Mouse (Mus musculus) MEL (cell line): ENCODE measurements around the gene 2510009E07Rik. TPM values are rescaled to one million over a fixed set of nuclear protein-coding genes. Genes with fewer than 3 reads are reported as not detected.

Source experiments
- DNase-seq: peaks from one replicate; pipeline ENCODE4 v3.0.0; 2011; ENCODE audit warnings: low read depth, low spot score
- H3K27ac ChIP-seq: 2 replicates; pipeline ENCODE4 v1.5.1; 2012; ENCODE audit warnings: low read depth, mild to moderate bottlenecking, control low read depth, low read length, moderate library complexity; ENCODE audit not compliant: control insufficient read depth
- H3K27me3 ChIP-seq, 2 experiments: fragments of 150-350 bp in 1 of 2; sonication (generic) in 1 of 2; 2 replicates each; pipeline ENCODE4 v1.6.1; 2012; ENCODE audit warnings: low read length in 2 of 2, mild to moderate bottlenecking in 2 of 2, improper control_type of control experiment in 1 of 2, moderate library complexity in 1 of 2; ENCODE audit not compliant: insufficient read depth in 2 of 2, control insufficient read depth in 1 of 2
- H3K36me3 ChIP-seq, 2 experiments: 2 replicates each; pipeline ENCODE4 v1.6.1; 2012 to 2014; ENCODE audit warnings: low read length in 2 of 2, improper control_type of control experiment in 1 of 2, inconsistent platforms in 1 of 2, mild to moderate bottlenecking in 1 of 2; ENCODE audit not compliant: insufficient read depth in 2 of 2, control insufficient read depth in 1 of 2
- H3K4me1 ChIP-seq, 2 experiments: fragments of 150-350 bp in 1 of 2; sonication (generic) in 1 of 2; 2 replicates each; pipeline ENCODE4 v1.6.1; 2012; ENCODE audit warnings: low read length in 2 of 2, improper control_type of control experiment in 1 of 2, mild to moderate bottlenecking in 1 of 2; ENCODE audit not compliant: insufficient read depth in 2 of 2, control insufficient read depth in 1 of 2
- H3K4me3 ChIP-seq, 2 experiments: fragments of 150-350 bp in 1 of 2; sonication (generic) in 1 of 2; 2 replicates each; pipeline ENCODE4 v1.5.1; 2012; ENCODE audit warnings: low read depth in 2 of 2, low read length in 2 of 2, mild to moderate bottlenecking in 2 of 2, moderate library complexity in 2 of 2, control low read depth in 1 of 2, improper control_type of control experiment in 1 of 2; ENCODE audit not compliant: control insufficient read depth in 1 of 2, insufficient read depth in 1 of 2
- H3K79me2 ChIP-seq: 2 replicates; pipeline ENCODE4 v1.6.1; 2012; ENCODE audit warnings: mild to moderate bottlenecking, low read length, moderate library complexity; ENCODE audit not compliant: control insufficient read depth, poor library complexity, insufficient read depth
- H3K9ac ChIP-seq: 2 replicates; pipeline ENCODE4 v1.6.1; 2012; ENCODE audit warnings: low read depth, mild to moderate bottlenecking, control low read depth, low read length, moderate library complexity; ENCODE audit not compliant: control insufficient read depth, poor library complexity, severe bottlenecking
- H3K9me3 ChIP-seq: fragments of 150-350 bp; sonication (generic); replicated peaks from 2 replicates; pipeline ENCODE4 v1.6.1; 2012; ENCODE audit warnings: mild to moderate bottlenecking, low read length, improper control_type of control experiment, moderate library complexity; ENCODE audit not compliant: insufficient read depth
- BHLHE40 ChIP-seq: IDR thresholded peaks from 2 replicates; pipeline ENCODE4 v1.6.1; 2012; ENCODE audit warnings: low read depth, mild to moderate bottlenecking, inconsistent platforms, low read length, improper control_type of control experiment, borderline replicate concordance
- CHD1 ChIP-seq: IDR thresholded peaks from 2 replicates; pipeline ENCODE4 v1.6.1; 2012; ENCODE audit warnings: low read depth, mild to moderate bottlenecking, inconsistent platforms, low read length, improper control_type of control experiment
- CHD2 ChIP-seq: IDR thresholded peaks from 2 replicates; pipeline ENCODE4 v1.6.1; 2011; ENCODE audit warnings: low read length, improper control_type of control experiment
- CTCF ChIP-seq, 3 experiments: IDR thresholded peaks in 2 of 3; conservative IDR thresholded peaks in 1 of 3; 2 replicates each; pipeline ENCODE4 v1.5.1; 2011 to 2012; ENCODE audit warnings: low read length in 3 of 3, low read depth in 2 of 3, mild to moderate bottlenecking in 2 of 3, improper control_type of control experiment in 1 of 3, inconsistent platforms in 1 of 3, mixed read lengths in 1 of 3, moderate library complexity in 1 of 3; ENCODE audit not compliant: control insufficient read depth in 1 of 3, insufficient read depth in 1 of 3, poor library complexity in 1 of 3, severe bottlenecking in 1 of 3
- E2F4 ChIP-seq: IDR thresholded peaks from 2 replicates; pipeline ENCODE4 v1.6.1; 2011; ENCODE audit warnings: low read depth, low read length, improper control_type of control experiment, borderline replicate concordance
- ELF1 ChIP-seq: IDR thresholded peaks from 2 replicates; pipeline ENCODE4 v1.6.1; 2014; ENCODE audit warnings: low read depth, mild to moderate bottlenecking, inconsistent platforms, low read length, improper control_type of control experiment, moderate library complexity
- EP300 ChIP-seq, 2 experiments: IDR thresholded peaks; 2 replicates each; pipeline ENCODE4 v1.6.1; 2011; ENCODE audit warnings: improper control_type of control experiment in 2 of 2, low read length in 2 of 2, low read depth in 1 of 2, mild to moderate bottlenecking in 1 of 2
- ETS1 ChIP-seq: IDR thresholded peaks from 2 replicates; pipeline ENCODE4 v1.6.1; 2012; ENCODE audit warnings: low read depth, mild to moderate bottlenecking, inconsistent platforms, low read length, improper control_type of control experiment, moderate library complexity
- HCFC1 ChIP-seq: IDR thresholded peaks from 2 replicates; pipeline ENCODE4 v1.6.1; 2012; ENCODE audit warnings: low read depth, mild to moderate bottlenecking, inconsistent platforms, low read length, improper control_type of control experiment, moderate library complexity
- JUND ChIP-seq: IDR thresholded peaks from 2 replicates; pipeline ENCODE4 v1.6.1; 2011; ENCODE audit warnings: low read depth, mild to moderate bottlenecking, improper control_type of control experiment, low read length
- KAT2A ChIP-seq: conservative IDR thresholded peaks from 2 replicates; pipeline ENCODE4 v1.6.1; 2012; ENCODE audit warnings: low read depth, low read length, improper control_type of control experiment, inconsistent platforms
- MAX ChIP-seq: IDR thresholded peaks from 2 replicates; pipeline ENCODE4 v1.6.1; 2011; ENCODE audit warnings: low read length, improper control_type of control experiment
- MAZ ChIP-seq: IDR thresholded peaks from 2 replicates; pipeline ENCODE4 v1.6.1; 2012; ENCODE audit warnings: low read depth, mild to moderate bottlenecking, inconsistent platforms, low read length, improper control_type of control experiment
- MYC ChIP-seq: IDR thresholded peaks from 2 replicates; pipeline ENCODE4 v1.6.1; 2011; ENCODE audit warnings: low read depth, mild to moderate bottlenecking, low read length, improper control_type of control experiment, moderate library complexity
- POLR2AphosphoS2 ChIP-seq: IDR thresholded peaks from 2 replicates; pipeline ENCODE4 v1.6.1; 2011; ENCODE audit warnings: low read length, improper control_type of control experiment
- RAD21 ChIP-seq: IDR thresholded peaks from 2 replicates; pipeline ENCODE4 v1.6.1; 2011; ENCODE audit warnings: mild to moderate bottlenecking, low read depth, low read length, improper control_type of control experiment
- RCOR1 ChIP-seq: IDR thresholded peaks from 2 replicates; pipeline ENCODE4 v1.6.1; 2012; ENCODE audit warnings: low read depth, mild to moderate bottlenecking, inconsistent platforms, low read length, improper control_type of control experiment
- TAL1 ChIP-seq: IDR thresholded peaks from 2 replicates; pipeline ENCODE4 v1.6.1; 2012; ENCODE audit warnings: mild to moderate bottlenecking, inconsistent platforms, low read length, moderate library complexity, mixed read lengths
- TCF12 ChIP-seq: IDR thresholded peaks from 2 replicates; pipeline ENCODE4 v1.6.1; 2014; ENCODE audit warnings: low read depth, mild to moderate bottlenecking, inconsistent platforms, low read length, improper control_type of control experiment, moderate library complexity
- UBTF ChIP-seq: IDR thresholded peaks from 2 replicates; pipeline ENCODE4 v1.6.1; 2012; ENCODE audit warnings: low read depth, mild to moderate bottlenecking, inconsistent platforms, low read length, improper control_type of control experiment, moderate library complexity, borderline replicate concordance; ENCODE audit not compliant: insufficient read depth
- USF2 ChIP-seq, 2 experiments: IDR thresholded peaks; 2 replicates each; pipeline ENCODE4 v1.6.1; 2011 to 2012; ENCODE audit warnings: improper control_type of control experiment in 2 of 2, low read length in 2 of 2, borderline replicate concordance in 1 of 2, inconsistent platforms in 1 of 2, low read depth in 1 of 2, mild to moderate bottlenecking in 1 of 2; ENCODE audit not compliant: insufficient read depth in 1 of 2
- ZMIZ1 ChIP-seq: IDR thresholded peaks from 2 replicates; pipeline ENCODE4 v1.6.1; 2012; ENCODE audit warnings: low read depth, mild to moderate bottlenecking, inconsistent platforms, low read length, improper control_type of control experiment, moderate library complexity
- ZNF384 ChIP-seq: IDR thresholded peaks from 2 replicates; pipeline ENCODE4 v1.6.1; 2012; ENCODE audit warnings: low read depth, mild to moderate bottlenecking, inconsistent platforms, low read length, improper control_type of control experiment
- polyA plus RNA-seq, 2 experiments: library from polyadenylated mRNA; stranded (reverse) in 1 of 2; unstranded in 1 of 2; fragments of >175 nt in 1 of 2; fragments of >200 nt in 1 of 2; gene quantifications; 2 replicates each; pipeline versions ENCODE4 v1.2.1 to v1.2.4; 2012; ENCODE audit warnings: low replicate concordance in 2 of 2, low read depth in 1 of 2; ENCODE audit not compliant: insufficient read length in 2 of 2, insufficient read depth in 1 of 2, missing spikeins in 1 of 2
- total RNA-seq: library from RNA; depleted of rRNA; stranded (reverse); fragments of 300-350 nt; gene quantifications from 2 replicates; pipeline ENCODE4 v1.2.3, GENCODE M21; 2012

2510009E07Rik gene
- total and polyA plus RNA-seq, 3 experiments = not detected

GRCm38 (mm10) chr16:21641944-21642343 is 52.5 kb downstream of the 2510009E07Rik start (continued):
- TF ChIP-seq JUND (no peak), MAZ (no peak), ETS1 (peak; percentile 53), ELF1 (peak; percentile 43), E2F4 (no peak), RAD21 (no peak), MAX (no peak), BHLHE40 (no peak), CHD2 (no peak), KAT2A (no peak), CHD1 (no peak), TAL1 (peak; percentile 21; the same call in 1 of the 2 replicates), RCOR1 (no peak; the same call in 1 of the 2 replicates), CTCF (IDR thresholded peaks at IDR 0.05 in 2 of 3, conservative IDR thresholded peaks at IDR 0.05 in 1 of 3; ENCODE audit: control insufficient read depth in 1 of 3, insufficient read depth in 1 of 3, low read depth in 2 of 3, low read length in 3 of 3, poor library complexity in 1 of 3, severe bottlenecking in 1 of 3) (no peak)

DNA sequence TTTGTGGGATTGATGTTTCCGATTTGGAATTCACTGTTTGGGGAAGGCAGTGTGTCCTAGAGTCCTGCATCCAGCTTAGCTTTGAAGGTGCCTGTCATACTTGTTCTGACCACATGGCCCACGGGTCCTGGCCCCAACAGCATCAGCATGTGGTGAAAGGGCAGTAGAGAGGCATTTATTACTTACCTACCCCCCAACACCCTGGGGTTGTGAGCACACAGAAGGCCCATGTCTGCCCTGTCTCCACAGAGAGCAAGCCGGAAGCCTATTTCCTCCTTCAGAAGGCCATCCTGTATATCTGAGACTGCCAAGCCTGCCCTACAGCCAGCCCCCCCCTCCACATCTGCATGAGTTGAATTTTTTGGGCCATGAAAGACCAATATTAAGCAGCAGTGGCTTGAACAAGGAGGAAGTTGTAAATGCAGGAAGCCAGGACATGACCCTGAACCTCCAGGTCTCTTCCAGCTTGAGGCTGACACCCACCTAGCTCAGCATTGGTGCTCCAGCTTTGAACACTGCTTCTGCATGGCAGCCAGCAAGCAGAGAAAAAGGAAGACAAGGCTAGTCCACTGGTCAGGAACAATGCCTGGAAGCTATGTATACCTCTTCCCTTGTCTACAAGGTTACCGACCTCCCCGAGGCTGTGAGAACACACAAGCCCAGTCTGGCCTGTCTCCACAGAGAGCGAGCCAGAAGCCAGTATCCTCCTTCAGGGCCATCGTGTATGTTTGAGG is 53.5 kb downstream of the 2510009E07Rik start:
- no peak for TF ChIP-seq ZMIZ1
- no peak for TF ChIP-seq HCFC1
- TF ChIP-seq USF2 (IDR thresholded peaks at IDR 0.05; ENCODE audit: borderline replicate concordance in 1 of 2, insufficient read depth in 1 of 2, low read depth in 1 of 2, low read length in 2 of 2) = no peak
- no peak for TF ChIP-seq EP300 (IDR thresholded peaks at IDR 0.05; ENCODE audit: low read depth in 1 of 2, low read length in 2 of 2)
- no peak for TF ChIP-seq ZNF384
- no peak for TF ChIP-seq MAX
- no peak for TF ChIP-seq TCF12
- no peak for TF ChIP-seq POLR2AphosphoS2
- TF ChIP-seq MYC = no peak
- TF ChIP-seq UBTF = no peak
- no peak for TF ChIP-seq JUND
- TF ChIP-seq MAZ = no peak
- Histone ChIP-seq H3K4me1 (peaks cover 9 to 22% of the 10 kb centered on the region in 2 experiments), H3K9ac (no peak overlapping the region)

More for the DNA sequence above, 53.5 kb downstream of the 2510009E07Rik start:
- Histone ChIP-seq H3K79me2 (no peaks in the 10 kb centered on the region), H3K27ac (no peak overlapping the region), H3K9me3 (no peaks in the 10 kb centered on the region), H3K36me3 (peaks cover 0 to 11% of the 10 kb centered on the region in 2 experiments; a peak in 2 of 4 replicates), H3K27me3 (no peaks in the 10 kb centered on the region), H3K4me3 (no peak overlapping the region)
- DNase-seq = peak; percentile 18
